Mouse (Mus musculus): ENCODE measurements around the gene Fktn.
"Not testable (repeated sequence)": the region's sequence is repeated elsewhere in the genome, so short reads cannot be mapped to it uniquely, and the experiment has no call there.

Fktn gene

DNA sequence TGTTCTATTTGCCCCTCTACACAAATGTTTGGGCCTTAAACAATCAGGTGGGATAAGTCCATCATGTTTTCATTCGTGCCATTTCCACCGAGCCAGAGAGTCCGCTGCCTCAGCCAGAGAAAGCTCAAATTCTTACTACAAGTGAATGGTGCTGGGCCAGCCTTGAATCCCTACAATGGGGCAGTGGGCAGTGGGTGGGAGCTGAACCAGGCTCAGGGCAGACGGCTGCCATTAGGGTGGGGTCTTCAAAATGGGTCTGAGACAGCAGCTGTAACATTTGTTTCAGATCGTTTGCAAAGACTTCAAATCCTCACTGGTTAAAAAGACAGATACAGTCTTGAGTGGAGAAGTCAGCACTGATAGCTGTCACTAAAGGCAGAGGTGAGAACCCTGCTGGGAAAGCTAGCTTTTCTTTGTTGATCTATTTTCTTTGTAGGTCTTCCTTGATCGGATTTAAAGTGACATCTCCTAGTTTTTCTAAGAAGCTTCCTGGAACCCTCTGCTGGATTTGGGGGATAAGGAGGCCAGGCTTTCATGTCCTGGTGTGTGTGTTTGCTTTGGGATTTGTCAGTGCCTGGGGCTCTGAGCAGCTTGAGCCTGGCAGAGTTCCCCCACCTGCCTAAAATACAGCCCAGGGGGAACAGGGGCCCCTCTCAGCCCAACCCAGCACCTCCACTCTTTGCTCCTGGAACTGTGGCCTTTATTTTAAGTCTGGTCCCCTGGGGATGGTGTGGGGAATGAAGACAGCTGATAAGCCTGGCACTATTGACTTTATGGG, 57.3 kb downstream of the Fktn start:
- DNase-seq (ENCODE audit: low spot score in 2 of 2) = no peak

- no peak for DNase-seq (ENCODE audit: low spot score in 2 of 2)
These were observed 58.2 kb downstream of the Fktn start for GRCm38 (mm10) chr4:53772004-53772403.

- no peak for DNase-seq (ENCODE audit: low spot score in 2 of 2)
These were observed 60.1 kb downstream of the Fktn start for GRCm38 (mm10) chr4:53773911-53774310.

- no peak for DNase-seq (ENCODE audit: low spot score in 2 of 2)
These were observed 67.6 kb downstream of the Fktn start for GRCm38 (mm10) chr4:53781396-53781795.

DNA sequence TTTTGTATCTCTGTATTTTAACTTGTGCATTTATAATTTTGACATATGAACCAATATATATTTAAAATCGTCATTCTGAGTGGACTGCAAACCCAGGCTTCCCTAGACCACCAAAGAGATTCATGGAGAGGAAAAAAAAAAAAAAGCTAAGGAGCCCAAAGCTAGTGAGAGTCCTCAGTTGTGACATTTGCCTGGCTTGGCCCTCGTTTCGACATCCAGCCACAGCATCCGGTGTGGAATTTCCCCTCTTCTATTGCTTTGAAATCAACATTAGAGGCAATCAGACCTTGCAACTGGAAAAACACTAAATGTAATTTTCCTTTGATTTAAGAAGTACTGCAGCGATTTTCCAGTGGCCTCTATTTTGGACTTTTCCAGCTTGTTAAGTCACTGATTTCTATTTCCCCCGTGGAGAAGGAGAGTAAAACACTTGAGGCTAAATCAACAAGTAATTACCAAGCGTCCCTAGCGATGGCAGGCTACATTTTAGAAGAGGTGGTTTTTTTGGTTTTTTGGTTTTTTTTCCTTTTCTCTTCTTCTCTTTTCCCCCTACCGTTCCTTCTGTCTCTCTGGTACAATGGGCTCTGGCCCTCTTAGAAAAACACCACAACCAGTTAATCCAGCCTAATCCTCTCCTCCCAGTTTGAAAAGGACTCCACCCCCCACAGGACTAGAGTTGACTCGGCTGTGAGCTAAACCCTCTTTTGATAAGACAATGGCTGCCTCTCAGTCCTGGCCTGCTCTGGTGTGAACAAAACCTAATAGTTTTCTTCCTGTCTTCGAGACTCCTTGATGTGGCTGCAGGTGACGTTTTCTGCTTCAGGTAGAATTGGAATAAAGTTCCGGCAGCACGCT, 68.6 kb downstream of the Fktn start:
- no peak for DNase-seq (ENCODE audit: low spot score in 2 of 2)

DNA sequence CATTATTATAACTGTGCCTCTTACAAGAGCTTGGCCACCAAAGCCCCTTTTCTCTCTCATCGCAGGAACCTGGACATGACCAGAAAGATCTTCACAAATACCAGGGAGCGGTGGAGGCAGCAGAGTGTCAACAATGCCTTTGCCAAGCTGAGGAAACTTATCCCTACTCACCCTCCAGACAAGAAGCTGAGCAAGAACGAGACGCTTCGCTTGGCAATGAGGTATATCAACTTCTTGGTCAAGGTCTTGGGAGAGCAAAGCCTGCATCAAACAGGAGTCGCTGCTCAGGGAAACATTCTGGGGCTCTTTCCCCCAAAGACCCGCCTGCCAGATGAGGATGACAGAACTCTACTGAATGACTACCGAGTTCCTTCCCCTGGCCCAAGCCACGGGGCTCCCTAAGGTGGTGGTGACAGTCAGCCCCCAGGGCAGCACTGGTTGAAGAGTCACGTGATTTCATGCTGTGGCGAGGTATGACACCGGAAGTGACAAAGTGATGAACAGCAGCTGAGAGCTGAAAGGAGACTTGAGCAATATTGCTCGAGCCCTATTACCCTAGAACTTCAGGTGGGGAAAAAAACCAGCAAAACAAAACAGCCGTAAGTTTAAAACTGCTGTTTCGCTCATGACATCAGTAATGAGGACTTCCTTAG, 72.1 kb downstream of the Fktn start:
- DNase-seq (ENCODE audit: low spot score in 2 of 2) = no peak

- no peak for DNase-seq (ENCODE audit: low spot score in 2 of 2)
These were observed 73.1 kb downstream of the Fktn start for GRCm38 (mm10) chr4:53786851-53787250.

DNA sequence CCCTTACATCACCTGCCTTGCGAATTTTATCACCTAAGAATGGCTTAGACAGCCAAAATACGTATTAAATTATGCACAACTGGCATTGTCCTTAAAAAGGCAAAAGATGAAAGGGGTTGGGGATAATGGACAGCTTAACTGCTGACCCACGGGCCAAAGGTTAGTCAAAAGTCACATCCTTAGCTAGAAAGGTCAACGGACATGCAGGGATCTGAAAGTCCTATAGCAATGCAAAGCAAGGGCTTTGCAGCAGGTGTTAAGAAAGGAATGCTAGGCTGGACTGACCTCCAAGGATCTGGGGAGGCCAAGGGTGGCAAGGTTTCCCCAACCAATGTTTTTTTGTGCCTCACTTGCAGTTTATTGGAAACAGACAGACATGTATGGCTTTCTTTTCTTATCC, 75.5 kb downstream of the Fktn start:
- DNase-seq (ENCODE audit: low spot score in 2 of 2) = no peak

DNA sequence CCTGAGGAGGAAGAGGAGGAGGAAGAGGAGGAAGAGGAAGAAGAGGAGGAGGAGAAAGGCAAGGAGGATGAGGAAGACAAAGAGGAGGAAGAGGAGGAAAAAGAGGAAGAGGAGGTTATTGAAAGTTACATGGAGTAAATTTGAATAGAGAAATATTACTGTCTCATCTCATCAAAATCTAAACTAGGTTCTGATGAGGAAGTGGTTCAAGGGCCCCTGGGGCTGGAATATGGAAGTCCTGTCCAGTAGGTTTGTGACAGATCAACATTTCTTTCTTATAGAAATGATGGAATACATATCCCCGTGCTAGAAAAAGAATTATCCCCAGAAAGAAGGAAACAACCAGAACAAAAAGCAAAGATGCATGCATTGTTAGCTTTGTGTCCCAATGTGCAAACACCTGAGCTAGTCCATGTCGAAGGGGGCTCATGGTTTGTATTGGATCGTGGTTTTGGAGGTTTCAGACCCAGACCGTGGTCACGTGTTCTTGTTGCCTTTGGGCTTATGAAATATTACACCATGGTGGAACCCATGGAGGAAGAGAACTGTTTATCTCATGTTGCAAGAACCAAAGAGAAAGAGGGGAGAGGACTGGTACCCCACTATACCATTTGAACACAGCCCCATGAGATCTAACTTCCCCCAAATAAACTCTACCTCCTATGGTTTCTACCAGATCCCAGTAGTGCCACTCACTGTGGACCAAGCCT, 80.6 kb downstream of the Fktn start:
- DNase-seq (ENCODE audit: low spot score in 2 of 2) = no peak

- no peak for DNase-seq (ENCODE audit: low spot score in 2 of 2)
These were observed 81.3 kb downstream of the Fktn start for GRCm38 (mm10) chr4:53795086-53795485.

DNA sequence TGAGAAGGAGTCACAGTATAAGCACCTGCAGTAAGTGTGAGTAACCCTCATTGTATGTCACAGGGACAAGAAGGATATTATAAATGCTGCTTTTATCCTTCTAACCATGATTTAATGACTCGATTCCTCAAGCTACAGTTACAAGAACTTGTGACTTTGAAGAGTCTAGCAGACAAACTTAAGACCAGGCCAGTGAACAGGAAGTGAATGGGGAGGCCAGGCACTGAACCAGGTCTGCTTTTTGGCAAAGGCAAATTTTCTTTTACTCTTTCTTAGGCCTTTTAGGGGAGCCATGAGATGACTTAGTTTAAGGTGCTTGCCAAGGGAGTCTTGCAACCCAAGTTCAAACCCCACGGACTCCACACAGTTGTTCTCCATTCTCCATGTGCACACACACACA, 81.9 kb downstream of the Fktn start:
- DNase-seq (ENCODE audit: low spot score in 2 of 2) = no peak

- DNase-seq (ENCODE audit: low spot score in 2 of 2) = no peak
These were observed 83.3 kb downstream of the Fktn start for GRCm38 (mm10) chr4:53796865-53797772.

GRCm38 (mm10) chr4:53798896-53799676, 85.3 kb downstream of the Fktn start:
- no peak for DNase-seq (ENCODE audit: low spot score in 2 of 2)

DNA sequence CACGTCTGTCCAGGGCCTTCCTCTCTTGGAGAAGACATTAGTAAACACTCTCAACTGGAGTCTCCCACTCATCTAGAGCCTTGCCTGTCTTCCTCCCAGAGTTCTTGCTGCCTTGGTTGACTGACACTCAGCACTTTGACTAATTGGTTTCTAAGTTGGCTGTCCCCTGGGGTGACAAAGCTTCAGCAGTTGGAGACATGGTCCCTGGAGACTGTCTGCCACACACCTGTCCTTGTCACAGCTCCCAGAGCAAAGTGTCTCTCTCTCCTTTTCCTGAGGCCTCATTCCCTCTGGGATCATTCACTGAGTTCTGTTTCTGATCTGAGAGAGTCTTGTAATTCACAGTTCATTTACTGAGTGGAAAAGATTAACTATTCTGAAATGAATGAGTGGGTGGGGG, 86.0 kb downstream of the Fktn start:
- DNase-seq (ENCODE audit: low spot score in 2 of 2) = no peak

GRCm38 (mm10) chr4:53803674-53804073, 89.9 kb downstream of the Fktn start:
- not testable (repeated sequence) for DNase-seq (ENCODE audit: low spot score in 2 of 2)

DNA sequence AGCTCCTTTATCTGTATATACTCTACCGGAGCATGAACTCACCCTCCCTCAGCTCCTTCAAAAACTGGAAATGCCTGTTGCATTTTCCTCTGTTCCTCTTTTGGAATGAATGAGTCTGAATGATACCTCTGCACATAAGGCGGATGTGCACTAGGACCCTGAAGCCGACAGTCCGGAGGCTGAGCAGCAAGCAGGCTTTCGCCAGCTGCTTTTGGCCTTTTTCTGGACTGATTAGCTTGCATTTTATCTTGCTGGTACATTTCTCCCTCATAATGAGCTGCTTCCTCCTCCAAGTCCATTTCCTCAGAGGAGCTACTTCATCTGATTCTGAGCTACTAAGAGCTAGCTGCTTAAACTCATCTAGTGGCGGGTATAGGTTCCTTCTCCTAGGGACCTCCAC, 92.6 kb downstream of the Fktn start:
- DNase-seq (ENCODE audit: low spot score in 2 of 2) = not testable (repeated sequence)

DNA sequence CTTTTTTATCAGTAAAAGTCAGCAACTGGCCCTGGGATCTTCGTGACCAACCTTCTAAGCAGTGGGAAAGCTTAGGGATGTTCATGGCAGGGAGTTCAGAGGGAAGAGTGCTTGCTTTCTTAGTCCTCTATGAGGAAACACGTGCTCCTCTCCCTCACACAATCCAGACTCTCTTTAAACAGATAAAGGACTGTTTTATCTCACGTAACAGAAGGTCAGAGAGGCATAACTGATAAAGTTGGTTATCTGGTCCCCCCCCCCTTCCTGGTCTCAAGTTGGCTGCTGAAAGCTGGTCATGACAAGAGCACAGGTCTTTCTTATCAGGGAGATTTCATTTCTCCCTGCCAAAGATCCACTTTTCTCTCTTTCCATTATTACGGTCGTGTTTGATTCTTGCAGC, 104.5 kb downstream of the Fktn start:
- no peak for DNase-seq (ENCODE audit: low spot score in 2 of 2)

GRCm38 (mm10) chr4:53823697-53824096, 109.9 kb downstream of the Fktn start:
- no peak for DNase-seq (ENCODE audit: low spot score in 2 of 2)

- no peak for DNase-seq (ENCODE audit: low spot score in 2 of 2)
These were observed 111.0 kb downstream of the Fktn start for GRCm38 (mm10) chr4:53824831-53825230.

All from frontal cortex, postnatal 10 days (tissue).